Mouse (Mus musculus): ENCODE data around the gene Pak1. TPM values are rescaled to one million over a fixed set of nuclear protein-coding genes. Genes with fewer than 3 reads are reported as not detected.

Gene Pak1
- 100 to 1,000 TPM; 153 to 175 TPM for total RNA-seq (2021)
- long read RNA-seq, transcript Pak1-201 (15 exons, 3,065 nt), result major isoform, 59 of 133 reads
- long read RNA-seq, transcript Pak1-205 (15 exons, 2,794 nt), result minor isoform, 12 of 133 reads
- long read RNA-seq, partial matches to known transcripts, result 14 of 133 reads
- long read RNA-seq, other reads (novel, unspliced or antisense), result 47 of 133 reads

GRCm38 (mm10) chr7:97788190-97788668 lies at the start of gene Pak1:
Gene Pak1 (plus strand): TSS chr7:97788541.
- DNase-seq (ENCODE audit: low spot score in 2 of 2), result peak; percentile 76 to 80

GRCm38 (mm10) chr7:97740948-97741347 lies 47.4 kb upstream of the Pak1 start:
- DNase-seq (ENCODE audit: low spot score in 2 of 2), result no peak

- no peak for DNase-seq (ENCODE audit: low spot score in 2 of 2)
Measured at GRCm38 (mm10) chr7:97741756-97742291, 46.5 kb upstream of the Pak1 start.

- peak; percentile 73 to 77 for DNase-seq (ENCODE audit: low spot score in 2 of 2)
Measured at GRCm38 (mm10) chr7:97745299-97745698, 43.0 kb upstream of the Pak1 start.

- DNase-seq (ENCODE audit: low spot score in 2 of 2), result no peak
Measured at GRCm38 (mm10) chr7:97747176-97747707, 41.1 kb upstream of the Pak1 start.

GRCm38 (mm10) chr7:97747787-97748497 lies 40.4 kb upstream of the Pak1 start:
- peak; percentile 87 to 90 for DNase-seq (ENCODE audit: low spot score in 2 of 2)

GRCm38 (mm10) chr7:97748527-97749206 lies 39.7 kb upstream of the Pak1 start:
- no peak for DNase-seq (ENCODE audit: low spot score in 2 of 2)

GRCm38 (mm10) chr7:97749207-97750190 lies 38.8 kb upstream of the Pak1 start:
- no peak for DNase-seq (ENCODE audit: low spot score in 2 of 2)

GRCm38 (mm10) chr7:97756967-97757881 lies 31.1 kb upstream of the Pak1 start:
- DNase-seq (ENCODE audit: low spot score in 2 of 2), result peak in 1 of 2 experiments; percentile 29

- DNase-seq (ENCODE audit: low spot score in 2 of 2), result no peak
Measured at GRCm38 (mm10) chr7:97764591-97764990, 23.8 kb upstream of the Pak1 start.

GRCm38 (mm10) chr7:97765181-97765962 lies 23.0 kb upstream of the Pak1 start:
- DNase-seq (ENCODE audit: low spot score in 2 of 2), result no peak

GRCm38 (mm10) chr7:97765963-97766347 lies 22.4 kb upstream of the Pak1 start:
- no peak for DNase-seq (ENCODE audit: low spot score in 2 of 2)

- no peak for DNase-seq (ENCODE audit: low spot score in 2 of 2)
Measured at GRCm38 (mm10) chr7:97766406-97767166, 21.8 kb upstream of the Pak1 start.

- peak in 1 of 2 experiments; percentile 12 for DNase-seq (ENCODE audit: low spot score in 2 of 2)
Measured at GRCm38 (mm10) chr7:97767841-97768240, 20.5 kb upstream of the Pak1 start.

- no peak for DNase-seq (ENCODE audit: low spot score in 2 of 2)
Measured at GRCm38 (mm10) chr7:97769020-97769419, 19.3 kb upstream of the Pak1 start.

GRCm38 (mm10) chr7:97770841-97771620 lies 17.3 kb upstream of the Pak1 start:
- DNase-seq (ENCODE audit: low spot score in 2 of 2), result no peak

GRCm38 (mm10) chr7:97775380-97775779 lies 13.0 kb upstream of the Pak1 start:
- DNase-seq (ENCODE audit: low spot score in 2 of 2), result no peak
